Mouse (Mus musculus) brain, embryonic 14.5 days (tissue): ENCODE data around the gene Tk1.

Experiments
- CTCF ChIP-seq: fragments of 200-500 bp; IDR thresholded peaks from 2 replicates; pipeline ENCODE4 v1.5.1; 2012; ENCODE audit warnings: inconsistent platforms, mild to moderate bottlenecking, moderate library complexity, borderline replicate concordance; ENCODE audit not compliant: insufficient read depth, insufficient read length; ENCODE audit errors: extremely low read depth
- POLR2A ChIP-seq: fragments of 200-500 bp; IDR thresholded peaks from 2 replicates; pipeline ENCODE4 v1.6.1; 2012; ENCODE audit warnings: mild to moderate bottlenecking, inconsistent platforms, borderline replicate concordance; ENCODE audit not compliant: poor library complexity, insufficient read depth, insufficient read length, severe bottlenecking; ENCODE audit errors: extremely low read depth

DNA sequence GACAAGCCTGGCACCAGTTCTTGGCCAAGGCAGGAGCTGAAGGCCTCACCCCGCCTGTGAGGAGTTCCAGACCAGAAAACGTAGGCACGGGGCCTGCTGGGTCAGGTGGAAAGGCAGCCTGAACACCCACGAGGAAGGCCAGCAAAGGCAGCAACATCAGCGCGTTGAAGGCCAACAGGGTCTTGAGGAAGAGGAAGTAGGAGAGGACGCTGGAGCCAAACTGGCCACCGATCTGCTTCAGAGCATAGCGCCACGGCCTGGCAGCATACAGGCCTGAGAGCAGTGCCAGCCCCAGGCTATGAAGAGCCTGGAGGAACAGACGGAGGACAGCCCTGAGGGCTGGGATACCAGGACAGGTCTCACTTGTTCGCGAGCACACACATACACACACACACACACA, 50.4 kb downstream of the Tk1 start:
- no peak for TF ChIP-seq CTCF
- no peak for TF ChIP-seq POLR2A
